Mouse (Mus musculus): ENCODE data around the gene Tnfsf12.
"Not testable (repeated sequence)": the region's sequence is repeated elsewhere in the genome, so short reads cannot be mapped to it uniquely, and the experiment has no call there.

- TF ChIP-seq CTCF (IDR thresholded peaks at IDR 0.05; ENCODE audit: low read depth); EP300 (optimal IDR thresholded peaks at IDR 0.05): not testable (repeated sequence)
Observed at GRCm38 (mm10) chr11:69702886-69703285, 7.2 kb upstream of the Tnfsf12 start.

All from stomach, postnatal 0 days (tissue).